Mouse (Mus musculus) liver, embryonic 11.5 days (tissue): Measurements from ENCODE around the gene Gm13289. TPM values are rescaled to one million over a fixed set of nuclear protein-coding genes. Genes with fewer than 3 reads are reported as not detected.
"Not testable (repeated sequence)": the region's sequence is repeated elsewhere in the genome, so short reads cannot be mapped to it uniquely, and the experiment has no call there.

Source experiments
- ATAC-seq: fragments of 200-750 bp; cut with Nextera tagmentation; replicated peaks from 2 replicates; pipeline ENCODE4 v1.8.0; 2017; ENCODE audit warnings: moderate number of reproducible peaks, mild to moderate bottlenecking, moderate TSS enrichment, moderate library complexity; ENCODE audit not compliant: low FRiP score
- DNase-seq: peaks from one replicate; pipeline ENCODE4 v3.0.0-alpha.2; 2017; ENCODE audit warnings: low spot score
- H3K27ac ChIP-seq: fragments of 300-500 bp; sonication (generic); 2 replicates; pipeline ENCODE4 v1.5.1; 2014; ENCODE audit warnings: mild to moderate bottlenecking, low read depth, low read length, control low read depth
- H3K27me3 ChIP-seq: fragments of 300-500 bp; sonication (generic); replicated peaks from 2 replicates; pipeline ENCODE4 v1.6.1; 2014; ENCODE audit warnings: low read length, mixed read lengths; ENCODE audit not compliant: control insufficient read depth, insufficient read depth
- H3K36me3 ChIP-seq: fragments of 300-500 bp; sonication (generic); 2 replicates; pipeline ENCODE4 v1.6.1; 2014; ENCODE audit warnings: mild to moderate bottlenecking, low read length, moderate library complexity, mixed read lengths; ENCODE audit not compliant: control insufficient read depth, insufficient read depth
- H3K4me1 ChIP-seq: fragments of 300-500 bp; sonication (generic); replicated peaks from 2 replicates; pipeline ENCODE4 v1.6.1; 2014; ENCODE audit warnings: low read length, mixed read lengths; ENCODE audit not compliant: control insufficient read depth, insufficient read depth
- H3K4me2 ChIP-seq: fragments of 300-500 bp; sonication (generic); 2 replicates; pipeline ENCODE4 v1.6.1; 2014; ENCODE audit warnings: mild to moderate bottlenecking, control low read depth, moderate library complexity
- H3K4me3 ChIP-seq: fragments of 300-500 bp; sonication (generic); 2 replicates; pipeline ENCODE4 v1.5.1; 2014; ENCODE audit warnings: low read depth, low read length, control low read depth
- H3K9ac ChIP-seq: fragments of 300-500 bp; sonication (generic); 2 replicates; pipeline ENCODE4 v1.6.1; 2014; ENCODE audit warnings: low read depth, low read length, control low read depth
- H3K9me3 ChIP-seq: fragments of 300-500 bp; sonication (generic); 2 replicates; pipeline ENCODE4 v1.6.1; 2016; ENCODE audit warnings: low read length, inconsistent platforms, mixed read lengths; ENCODE audit not compliant: control insufficient read depth
- WGBS: fragments of 180-500 bp; shearing (Covaris S2); extraction: QIAGEN DNeasy Blood & Tissue Kit; methylation state at CpG from one replicate; pipeline ENCODE4 v1.1.7; 2014; 5-methylcytosine and 5-hydroxymethylcytosine counted together
- polyA plus RNA-seq: library from polyadenylated mRNA; unstranded; fragments of >200 nt; fragmentation: Nextera tagmentation; extraction: Ambion mirVana; gene quantifications from 2 replicates; pipeline ENCODE4 v1.2.1, GENCODE M21; 2014

The Gm13289 gene
- not detected in 2 replicates for polyA plus RNA-seq

GRCm38 (mm10) chr4:88776622-88777021 lies at the start of gene Gm13289:
TSS of gene Gm13289 (plus strand) at chr4:88776922.
- not testable (repeated sequence) for H3K27ac ChIP-seq, H3K27me3 ChIP-seq, DNase-seq, H3K4me2 ChIP-seq, H3K9ac ChIP-seq, ATAC-seq, H3K4me1 ChIP-seq, H3K36me3 ChIP-seq, H3K4me3 ChIP-seq, H3K9me3 ChIP-seq
- no CpG with 5 or more reads among the region's 29 CpGs for WGBS

GRCm38 (mm10) chr4:88727324-88727723 lies 49.4 kb upstream of the Gm13289 start:
- Histone ChIP-seq H3K27ac (no peak overlapping the region), H3K9me3 (no peaks in the 10 kb centered on the region), H3K4me1 (no peaks in the 10 kb centered on the region), H3K27me3 (no peaks in the 10 kb centered on the region), H3K4me3 (no peak overlapping the region), H3K4me2 (no peak overlapping the region), H3K36me3 (no peaks in the 10 kb centered on the region), H3K9ac (no peak overlapping the region)
- WGBS: 0% methylated on average over 1 of the region's 1 CpGs
- DNase-seq (no peak), ATAC-seq (peak; percentile 60)

- DNase-seq: peak; percentile 71
- H3K36me3 ChIP-seq: no peaks in the 10 kb centered on the region
- no peak for ATAC-seq
- H3K4me3 ChIP-seq: no peak overlapping the region
- H3K4me2 ChIP-seq: no peak overlapping the region
- 0 out of 2 replicates have a peak, but pooled peaks cover 2% of the 10 kb centered on the region for H3K4me1 ChIP-seq
- H3K27me3 ChIP-seq: no peaks in the 10 kb centered on the region
- H3K27ac ChIP-seq: no peak overlapping the region
- H3K9me3 ChIP-seq: no peaks in the 10 kb centered on the region
- 5% methylated on average over 2 of the region's 2 CpGs for WGBS
- H3K9ac ChIP-seq: no peak overlapping the region
These were observed 38.2 kb upstream of the Gm13289 start for GRCm38 (mm10) chr4:88738480-88738879.

- H3K36me3 ChIP-seq: no peaks in the 10 kb centered on the region
- no peaks in the 10 kb centered on the region for H3K9me3 ChIP-seq
- WGBS: 75% methylated on average over 6 of the region's 6 CpGs
- no peak overlapping the region for H3K27ac ChIP-seq
- no peak for ATAC-seq
- H3K4me1 ChIP-seq: 0 out of 2 replicates have a peak, but pooled peaks cover 2% of the 10 kb centered on the region
- no peaks in the 10 kb centered on the region for H3K27me3 ChIP-seq
- DNase-seq: no peak
- no peak overlapping the region for H3K4me3 ChIP-seq
- no peak overlapping the region for H3K4me2 ChIP-seq
- no peak overlapping the region for H3K9ac ChIP-seq
These were observed 37.7 kb upstream of the Gm13289 start for GRCm38 (mm10) chr4:88739036-88739435.

- Histone ChIP-seq H3K4me1 (0 out of 2 replicates have a peak, but pooled peaks cover 2% of the 10 kb centered on the region), H3K4me2 (no peak overlapping the region), H3K36me3 (no peaks in the 10 kb centered on the region), H3K27me3 (no peaks in the 10 kb centered on the region), H3K27ac (no peak overlapping the region), H3K9ac (no peak overlapping the region), H3K9me3 (no peaks in the 10 kb centered on the region), H3K4me3 (no peak overlapping the region)
- no peak for DNase-seq
- ATAC-seq: no peak
- 60% methylated on average over 4 of the region's 4 CpGs for WGBS
These were observed 35.3 kb upstream of the Gm13289 start for GRCm38 (mm10) chr4:88741426-88741825.

GRCm38 (mm10) chr4:88742771-88743371 lies 33.9 kb upstream of the Gm13289 start:
- no peaks in the 10 kb centered on the region for H3K27me3 ChIP-seq
- no peak overlapping the region for H3K27ac ChIP-seq
- 0 out of 2 replicates have a peak, but pooled peaks cover 2% of the 10 kb centered on the region for H3K4me1 ChIP-seq
- H3K36me3 ChIP-seq: no peaks in the 10 kb centered on the region
- no peaks in the 10 kb centered on the region for H3K9me3 ChIP-seq
- 70% methylated on average over 7 of the region's 7 CpGs for WGBS
- ATAC-seq: no peak
- DNase-seq: no peak
- no peak overlapping the region for H3K4me2 ChIP-seq
- H3K9ac ChIP-seq: no peak overlapping the region
- no peak overlapping the region for H3K4me3 ChIP-seq

- WGBS: 58% methylated on average over 3 of the region's 3 CpGs
- Histone ChIP-seq H3K4me3 (no peak overlapping the region), H3K27me3 (no peaks in the 10 kb centered on the region), H3K27ac (no peak overlapping the region), H3K4me2 (no peak overlapping the region), H3K9ac (no peak overlapping the region), H3K9me3 (no peaks in the 10 kb centered on the region), H3K4me1 (0 out of 2 replicates have a peak, but pooled peaks cover 2% of the 10 kb centered on the region), H3K36me3 (no peaks in the 10 kb centered on the region)
- DNase-seq (no peak), ATAC-seq (no peak)
These were observed 32.5 kb upstream of the Gm13289 start for GRCm38 (mm10) chr4:88744207-88744606.

GRCm38 (mm10) chr4:88749926-88750325 lies 26.8 kb upstream of the Gm13289 start:
- DNase-seq: no peak
- Histone ChIP-seq H3K27ac (no peak overlapping the region), H3K27me3 (no peaks in the 10 kb centered on the region), H3K9me3 (no peaks in the 10 kb centered on the region), H3K4me1 (no peaks in the 10 kb centered on the region), H3K4me3 (no peak overlapping the region), H3K9ac (no peak overlapping the region), H3K4me2 (no peak overlapping the region), H3K36me3 (no peaks in the 10 kb centered on the region)
- no peak for ATAC-seq
- 60% methylated on average over 6 of the region's 6 CpGs for WGBS

- ATAC-seq, H3K9me3 ChIP-seq, DNase-seq, H3K4me2 ChIP-seq, H3K27me3 ChIP-seq, H3K9ac ChIP-seq, H3K36me3 ChIP-seq, H3K4me1 ChIP-seq, H3K27ac ChIP-seq, H3K4me3 ChIP-seq: not testable (repeated sequence)
- WGBS: 66% methylated on average over 14 of the region's 15 CpGs
These were observed 21.8 kb upstream of the Gm13289 start, which contains the start of gene Gm13271 for GRCm38 (mm10) chr4:88754818-88755340. TSS of gene Gm13271 (plus strand) at chr4:88754868.
